Mouse (Mus musculus) heart, postnatal 0 days (tissue): ENCODE data around the gene Olfr1431. TPM values are rescaled to one million over a fixed set of nuclear protein-coding genes. Genes with fewer than 3 reads are reported as not detected.

Experiments used
- ATAC-seq: fragments of 200-750 bp; cut with Nextera tagmentation; 2 replicates; pipeline ENCODE4 v1.8.0; 2017; ENCODE audit warnings: low read depth, moderate number of reproducible peaks, moderate library complexity; ENCODE audit not compliant: insufficient read depth
- DNase-seq: peaks from one replicate; pipeline ENCODE4 v3.0.0-alpha.2; 2016; ENCODE audit warnings: low spot score
- H3K27ac ChIP-seq: fragments of 300-500 bp; sonication (generic); 2 replicates; pipeline ENCODE4 v1.5.1; 2014; ENCODE audit warnings: low read depth, mild to moderate bottlenecking
- H3K27me3 ChIP-seq: fragments of 300-500 bp; sonication (generic); 2 replicates; pipeline ENCODE4 v1.6.1; 2014; ENCODE audit warnings: low read length, mixed read lengths; ENCODE audit not compliant: control insufficient read depth, insufficient read depth
- H3K36me3 ChIP-seq: fragments of 300-500 bp; sonication (generic); replicated peaks from 2 replicates; pipeline ENCODE4 v1.6.1; 2014; ENCODE audit warnings: low read length, mixed read lengths; ENCODE audit not compliant: control insufficient read depth, insufficient read depth
- H3K4me1 ChIP-seq: fragments of 300-500 bp; sonication (generic); 2 replicates; pipeline ENCODE4 v1.6.1; 2014; ENCODE audit warnings: antibody characterized with exemption; ENCODE audit not compliant: control insufficient read depth, insufficient read depth
- H3K4me2 ChIP-seq: fragments of 300-500 bp; sonication (generic); 2 replicates; pipeline ENCODE4 v1.6.1; 2014; ENCODE audit warnings: low read depth, mild to moderate bottlenecking, low read length, moderate library complexity
- H3K4me3 ChIP-seq: fragments of 300-500 bp; sonication (generic); 2 replicates; pipeline ENCODE4 v1.5.1; 2014; ENCODE audit warnings: low read depth, low read length
- H3K9ac ChIP-seq: fragments of 300-500 bp; sonication (generic); replicated peaks from 2 replicates; pipeline ENCODE4 v1.6.1; 2014; ENCODE audit warnings: low read depth, low read length, mixed read lengths
- H3K9me3 ChIP-seq: fragments of 300-500 bp; sonication (generic); replicated peaks from 2 replicates; pipeline ENCODE4 v1.6.1; 2016; ENCODE audit warnings: low read length; ENCODE audit not compliant: control insufficient read depth
- CTCF ChIP-seq: IDR thresholded peaks from 2 replicates; pipeline ENCODE4 v1.5.1; 2016; ENCODE audit warnings: antibody characterized with exemption, control low read depth, low read depth
- EP300 ChIP-seq: IDR thresholded peaks from 2 replicates; pipeline ENCODE4 v1.6.1; 2016; ENCODE audit warnings: antibody characterized with exemption, low read depth
- WGBS: fragments of 180-500 bp; shearing (Covaris S2); extraction: QIAGEN DNeasy Blood & Tissue Kit; methylation state at CpG from one replicate; pipeline ENCODE4 v1.1.7; 2014; 5-methylcytosine and 5-hydroxymethylcytosine counted together
- polyA plus RNA-seq: library from polyadenylated mRNA; unstranded; fragments of >200 nt; fragmentation: Nextera tagmentation; extraction: Ambion mirVana; gene quantifications from 2 replicates; pipeline ENCODE4 v1.2.1, GENCODE M21; 2015
- total RNA-seq: library from RNA; depleted of rRNA; stranded (reverse); fragments of >200 nt; gene quantifications from 2 replicates; pipeline ENCODE4 v1.2.3, GENCODE M21; 2014; ENCODE audit warnings: low replicate concordance; rRNA removed

Gene Olfr1431
- total and polyA plus RNA-seq, 2 experiments from 2014 or later = not detected

GRCm38 (mm10) chr19:12260732-12261131, 60.3 kb downstream of the Olfr1431 start, which contains the start of gene Olfr235:
Gene Olfr235 (plus strand): TSS chr19:12261032.
- DNase-seq (no peak), ATAC-seq (no peak)
- Histone ChIP-seq H3K4me2 (no peak within 1 kb of the TSS), H3K27me3 (no peaks in the 10 kb centered on the region), H3K36me3 (no peaks in the 10 kb centered on the region), H3K4me3 (no peak within 1 kb of the TSS), H3K9me3 (no peaks in the 10 kb centered on the region), H3K4me1 (no peaks in the 10 kb centered on the region), H3K9ac (no peak within 1 kb of the TSS), H3K27ac (no peak within 1 kb of the TSS)
- TF ChIP-seq EP300 (no peak), CTCF (no peak)
- 45% methylated on average over 1 of the region's 1 CpGs for WGBS

Other genes with a start within 250 kb of the Olfr1431 start
- 32.7 and 43.2 TPM in 2 replicates for gene Osbp, start 234.7 kb upstream of the Olfr1431 start, total RNA-seq
- 4.7 and 5.1 TPM in 2 replicates for gene Osbp, start 234.7 kb upstream of the Olfr1431 start, polyA plus RNA-seq
- gene Olfr1423, start 159.3 kb upstream of the Olfr1431 start, total RNA-seq = not detected in 2 replicates
- not detected in 2 replicates for gene Olfr1423, start 159.3 kb upstream of the Olfr1431 start, polyA plus RNA-seq
- not detected in 2 replicates for gene Olfr1424, start 138.0 kb upstream of the Olfr1431 start, total RNA-seq
- gene Olfr1424, start 138.0 kb upstream of the Olfr1431 start, polyA plus RNA-seq = not detected in 2 replicates
- gene Olfr1425, start 122.9 kb upstream of the Olfr1431 start, total RNA-seq = not detected in 2 replicates
- gene Olfr1425, start 122.9 kb upstream of the Olfr1431 start, polyA plus RNA-seq = not detected in 2 replicates
- gene Olfr1426, start 108.6 kb upstream of the Olfr1431 start, total RNA-seq = not detected in 2 replicates
- gene Olfr1426, start 108.6 kb upstream of the Olfr1431 start, polyA plus RNA-seq = not detected in 2 replicates
- gene Olfr1427, start 97.3 kb upstream of the Olfr1431 start, total RNA-seq = not detected in 2 replicates
- not detected in 2 replicates for gene Olfr1427, start 97.3 kb upstream of the Olfr1431 start, polyA plus RNA-seq
- not detected in 2 replicates for gene Olfr1428, start 84.7 kb upstream of the Olfr1431 start, total RNA-seq
- gene Olfr1428, start 84.7 kb upstream of the Olfr1431 start, polyA plus RNA-seq = not detected in 2 replicates
- not detected in 2 replicates for gene Olfr76, start 77.4 kb upstream of the Olfr1431 start, total RNA-seq
- not detected in 2 replicates for gene Olfr76, start 77.4 kb upstream of the Olfr1431 start, polyA plus RNA-seq
- not detected in 2 replicates for gene Olfr1555-ps1, start 30.5 kb upstream of the Olfr1431 start, total RNA-seq
- not detected in 2 replicates for gene Olfr1555-ps1, start 30.5 kb upstream of the Olfr1431 start, polyA plus RNA-seq
- gene Olfr1432, start 32.0 kb downstream of the Olfr1431 start, total RNA-seq = not detected in 2 replicates
- gene Olfr1432, start 32.0 kb downstream of the Olfr1431 start, polyA plus RNA-seq = not detected in 2 replicates
- not detected in 2 replicates for gene Olfr262, start 41.0 kb downstream of the Olfr1431 start, total RNA-seq
- not detected in 2 replicates for gene Olfr262, start 41.0 kb downstream of the Olfr1431 start, polyA plus RNA-seq
- gene Olfr235, start 60.4 kb downstream of the Olfr1431 start, total RNA-seq = not detected in 2 replicates
- not detected in 2 replicates for gene Olfr235, start 60.4 kb downstream of the Olfr1431 start, polyA plus RNA-seq
- not detected in 2 replicates for gene Olfr1434, start 79.2 kb downstream of the Olfr1431 start, total RNA-seq
- not detected in 2 replicates for gene Olfr1434, start 79.2 kb downstream of the Olfr1431 start, polyA plus RNA-seq
- gene Olfr1436, start 98.5 kb downstream of the Olfr1431 start, total RNA-seq = not detected in 2 replicates
- not detected in 2 replicates for gene Olfr1436, start 98.5 kb downstream of the Olfr1431 start, polyA plus RNA-seq
- not detected in 2 replicates for gene Olfr1437, start 124.5 kb downstream of the Olfr1431 start, total RNA-seq
- gene Olfr1437, start 124.5 kb downstream of the Olfr1431 start, polyA plus RNA-seq = not detected in 2 replicates
- not detected in 2 replicates for gene Olfr1438-ps1, start 135.3 kb downstream of the Olfr1431 start, total RNA-seq
- not detected in 2 replicates for gene Olfr1438-ps1, start 135.3 kb downstream of the Olfr1431 start, polyA plus RNA-seq
- not detected in 2 replicates for gene Olfr1440, start 186.6 kb downstream of the Olfr1431 start, total RNA-seq
- gene Olfr1440, start 186.6 kb downstream of the Olfr1431 start, polyA plus RNA-seq = not detected in 2 replicates
- gene Olfr1441, start 216.8 kb downstream of the Olfr1431 start, total RNA-seq = not detected in 2 replicates
- not detected in 2 replicates for gene Olfr1441, start 216.8 kb downstream of the Olfr1431 start, polyA plus RNA-seq
- gene Pfpl, start 227.3 kb downstream of the Olfr1431 start, total RNA-seq = not detected in 2 replicates
- not detected in 2 replicates for gene Pfpl, start 227.3 kb downstream of the Olfr1431 start, polyA plus RNA-seq